Mouse (Mus musculus) myocyte (in vitro differentiated cells): ENCODE data around the gene Agpat3. TPM values are rescaled to one million over a fixed set of nuclear protein-coding genes. Genes with fewer than 3 reads are reported as not detected.

ENCODE experiments used
- H3K27me3 ChIP-seq: one replicate; pipeline ENCODE4 v1.6.1; 2011; ENCODE audit not compliant: control insufficient read depth, insufficient read depth, insufficient read length
- H3K36me3 ChIP-seq: one replicate; pipeline ENCODE4 v1.6.1; 2011; ENCODE audit not compliant: control insufficient read depth, insufficient read depth
- H3K4me2 ChIP-seq: one replicate; pipeline ENCODE4 v1.6.1; 2011; ENCODE audit warnings: low read depth, control low read depth
- H3K4me3 ChIP-seq: one replicate; pipeline ENCODE4 v1.5.1; 2011; ENCODE audit warnings: mild to moderate bottlenecking, control low read depth, moderate library complexity
- H3K79me2 ChIP-seq: one replicate; pipeline ENCODE4 v1.6.1; 2011; ENCODE audit not compliant: control insufficient read depth, insufficient read depth
- H3ac ChIP-seq: one replicate; pipeline ENCODE4 v1.6.1; 2011; ENCODE audit not compliant: control insufficient read depth, insufficient read length
- CEBPB ChIP-seq: IDR thresholded peaks from 2 replicates; pipeline ENCODE4 v1.6.1; 2011; ENCODE audit warnings: mild to moderate bottlenecking, moderate library complexity; ENCODE audit not compliant: poor library complexity, insufficient read depth, severe bottlenecking
- E2F4 ChIP-seq: IDR thresholded peaks from one replicate; pipeline ENCODE4 v1.6.1; 2011; ENCODE audit warnings: mild to moderate bottlenecking, control low read depth, moderate library complexity; ENCODE audit not compliant: insufficient read depth
- MAX ChIP-seq: IDR thresholded peaks from one replicate; pipeline ENCODE4 v1.6.1; 2011; ENCODE audit warnings: low read depth, mild to moderate bottlenecking, control low read depth
- MYOD1 ChIP-seq, 3 experiments: IDR thresholded peaks; one replicate each; pipeline ENCODE4 v1.6.1; 2011; ENCODE audit warnings: control low read depth in 2 of 3, low read depth in 2 of 3, mild to moderate bottlenecking in 2 of 3, moderate library complexity in 1 of 3; ENCODE audit not compliant: insufficient read length in 2 of 3, control insufficient read depth in 1 of 3
- MYOG ChIP-seq, 3 experiments: IDR thresholded peaks; one replicate each; pipeline ENCODE4 v1.6.1; 2011; ENCODE audit warnings: control low read depth in 2 of 3, low read depth in 2 of 3, mild to moderate bottlenecking in 2 of 3; ENCODE audit not compliant: insufficient read length in 2 of 3, control insufficient read depth in 1 of 3, insufficient read depth in 1 of 3
- POLR2A ChIP-seq: IDR thresholded peaks from one replicate; pipeline ENCODE4 v1.6.1; 2011; ENCODE audit warnings: low read depth, mild to moderate bottlenecking, control low read depth, moderate library complexity; ENCODE audit not compliant: insufficient read length
- POLR2AphosphoS2 ChIP-seq: IDR thresholded peaks from one replicate; pipeline ENCODE4 v1.6.1; 2011; ENCODE audit warnings: low read depth, control low read depth; ENCODE audit not compliant: insufficient read length
- REST ChIP-seq: IDR thresholded peaks from one replicate; pipeline ENCODE4 v1.6.1; 2011; ENCODE audit warnings: mild to moderate bottlenecking, control low read depth, moderate library complexity; ENCODE audit not compliant: insufficient read depth, insufficient read length
- SRF ChIP-seq: IDR thresholded peaks from one replicate; pipeline ENCODE4 v1.6.1; 2011; ENCODE audit warnings: low read depth; ENCODE audit not compliant: control insufficient read depth, insufficient read length
- TCF12 ChIP-seq: IDR thresholded peaks from one replicate; pipeline ENCODE4 v1.6.1; 2011; ENCODE audit warnings: mild to moderate bottlenecking, control low read depth; ENCODE audit not compliant: poor library complexity, insufficient read depth, severe bottlenecking
- TCF3 ChIP-seq: IDR thresholded peaks from one replicate; pipeline ENCODE4 v1.6.1; 2011; ENCODE audit warnings: low read depth, control low read depth; ENCODE audit not compliant: insufficient read length
- USF1 ChIP-seq: IDR thresholded peaks from one replicate; pipeline ENCODE4 v1.6.1; 2011; ENCODE audit warnings: low read depth, mild to moderate bottlenecking, control low read depth, moderate library complexity
- polyA plus RNA-seq: library from polyadenylated mRNA; unstranded; fragments of >200 nt; fragmentation: generic; extraction: Trizol; gene quantifications from one replicate; pipeline ENCODE4 v1.2.1, GENCODE M21; 2012; ENCODE audit warnings: missing spikeins

Agpat3 gene
- polyA plus RNA-seq, 1 experiment: 183 TPM

DNA sequence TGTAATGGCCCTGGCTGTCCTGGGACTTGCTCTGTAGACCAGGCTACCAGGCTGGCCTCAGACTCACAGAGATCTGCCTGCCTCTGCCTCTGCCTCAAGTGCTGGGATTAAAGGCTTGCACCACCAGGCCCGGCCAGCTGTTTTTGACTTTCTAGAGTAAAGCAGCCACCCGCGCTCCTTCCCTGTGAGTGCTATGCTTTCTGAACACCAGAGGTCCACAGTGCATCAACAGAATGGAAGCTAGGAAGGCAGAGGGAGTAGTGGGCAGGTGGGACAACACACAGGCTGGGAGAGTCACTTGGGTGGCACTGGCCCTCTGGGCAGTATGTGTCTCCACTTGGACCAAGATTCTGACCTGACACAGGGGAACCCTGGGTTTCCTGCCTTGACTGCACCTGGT lies 43.1 kb upstream of the Agpat3 start:
- H3K4me2 ChIP-seq: no peak overlapping the region

DNA sequence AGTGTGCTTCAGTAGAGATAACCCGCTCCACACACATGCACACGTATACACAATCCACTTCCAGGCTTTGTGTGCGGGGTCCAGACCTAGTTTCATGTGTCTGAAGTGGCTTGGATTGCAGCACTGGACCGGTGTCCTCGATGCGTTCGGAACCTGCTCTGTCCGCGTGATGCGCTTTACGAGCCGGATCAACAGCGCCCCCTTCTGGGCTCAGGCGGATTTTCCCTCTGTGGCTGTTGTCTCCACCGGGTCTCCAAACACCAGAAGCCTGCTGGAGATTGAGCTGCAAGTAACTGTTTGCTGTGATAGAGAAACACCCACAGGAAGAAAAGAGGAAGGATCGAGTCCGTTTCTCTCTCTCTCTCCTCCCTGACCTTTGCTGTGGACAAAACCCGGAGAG lies 39.8 kb upstream of the Agpat3 start:
- Histone ChIP-seq H3K27me3 (peaks cover 16% of the 10 kb centered on the region), H3K4me2 (peak overlapping the region; percentile 48)
- TF ChIP-seq USF1: no peak
- no peak for TF ChIP-seq TCF3
- no peak for TF ChIP-seq SRF
- TF ChIP-seq MAX: no peak
- TF ChIP-seq POLR2AphosphoS2: no peak
- no peak for TF ChIP-seq TCF12
- no peak for TF ChIP-seq MYOD1 (IDR thresholded peaks at IDR 0.05; ENCODE audit: control insufficient read depth in 1 of 3, insufficient read length in 2 of 3, low read depth in 2 of 3)
- TF ChIP-seq E2F4: no peak
- TF ChIP-seq REST: no peak
- no peak for TF ChIP-seq MYOG (IDR thresholded peaks at IDR 0.05; ENCODE audit: control insufficient read depth in 1 of 3, insufficient read depth in 1 of 3, insufficient read length in 2 of 3, low read depth in 2 of 3)
- TF ChIP-seq CEBPB: no peak
- TF ChIP-seq POLR2A: no peak

More for the DNA sequence above, 43.1 kb upstream of the Agpat3 start:
- H3K36me3 ChIP-seq: no peaks in the 10 kb centered on the region
- H3K4me3 ChIP-seq: no peak overlapping the region
- H3K79me2 ChIP-seq: no peaks in the 10 kb centered on the region
- TF ChIP-seq MYOG (IDR thresholded peaks at IDR 0.05; ENCODE audit: control insufficient read depth in 1 of 3, insufficient read depth in 1 of 3, insufficient read length in 2 of 3, low read depth in 2 of 3) (no peak), CEBPB (no peak), MAX (no peak), SRF (no peak), TCF12 (no peak), REST (no peak), MYOD1 (IDR thresholded peaks at IDR 0.05; ENCODE audit: control insufficient read depth in 1 of 3, insufficient read length in 2 of 3, low read depth in 2 of 3) (no peak), POLR2AphosphoS2 (no peak), USF1 (no peak), TCF3 (no peak), POLR2A (no peak), E2F4 (no peak)
- no peak overlapping the region for H3ac ChIP-seq
- H3K27me3 ChIP-seq: no peaks in the 10 kb centered on the region

DNA sequence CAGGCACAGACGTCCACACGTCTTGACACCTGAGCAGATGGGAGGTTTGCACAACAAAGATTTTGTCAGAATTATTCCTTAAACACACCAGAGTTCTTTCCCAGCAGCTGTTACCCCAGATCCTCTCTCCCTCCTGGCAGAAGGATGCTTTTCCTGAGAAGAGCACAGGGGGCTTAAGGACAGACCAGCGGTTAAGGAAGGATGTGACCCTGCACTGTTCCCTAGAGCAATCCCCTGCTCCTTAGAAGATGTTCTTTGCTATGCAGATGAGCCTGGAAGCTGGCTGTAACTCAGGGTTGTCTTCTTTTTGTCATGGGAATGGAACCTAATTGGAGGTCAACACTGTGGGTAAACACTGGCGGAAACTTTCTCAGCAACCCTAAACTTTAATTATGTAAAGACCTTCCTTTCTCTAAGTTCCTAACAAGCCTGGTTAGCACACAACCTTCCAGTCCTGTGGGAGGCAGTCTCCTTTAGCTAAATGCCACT lies 38.7 kb upstream of the Agpat3 start:
- TF ChIP-seq REST (no peak), MYOD1 (IDR thresholded peaks at IDR 0.05; ENCODE audit: control insufficient read depth in 1 of 3, insufficient read length in 2 of 3, low read depth in 2 of 3) (no peak), POLR2A (no peak), USF1 (no peak), CEBPB (no peak), E2F4 (no peak), MYOG (IDR thresholded peaks at IDR 0.05; ENCODE audit: control insufficient read depth in 1 of 3, insufficient read depth in 1 of 3, insufficient read length in 2 of 3, low read depth in 2 of 3) (no peak), MAX (no peak)
- H3K27me3 ChIP-seq: peaks cover 16% of the 10 kb centered on the region
- no peak overlapping the region for H3K4me3 ChIP-seq

More for the DNA sequence above, 39.8 kb upstream of the Agpat3 start:
- no peaks in the 10 kb centered on the region for H3K79me2 ChIP-seq
- H3ac ChIP-seq: no peak overlapping the region
- no peaks in the 10 kb centered on the region for H3K36me3 ChIP-seq
- H3K4me3 ChIP-seq: no peak overlapping the region

DNA sequence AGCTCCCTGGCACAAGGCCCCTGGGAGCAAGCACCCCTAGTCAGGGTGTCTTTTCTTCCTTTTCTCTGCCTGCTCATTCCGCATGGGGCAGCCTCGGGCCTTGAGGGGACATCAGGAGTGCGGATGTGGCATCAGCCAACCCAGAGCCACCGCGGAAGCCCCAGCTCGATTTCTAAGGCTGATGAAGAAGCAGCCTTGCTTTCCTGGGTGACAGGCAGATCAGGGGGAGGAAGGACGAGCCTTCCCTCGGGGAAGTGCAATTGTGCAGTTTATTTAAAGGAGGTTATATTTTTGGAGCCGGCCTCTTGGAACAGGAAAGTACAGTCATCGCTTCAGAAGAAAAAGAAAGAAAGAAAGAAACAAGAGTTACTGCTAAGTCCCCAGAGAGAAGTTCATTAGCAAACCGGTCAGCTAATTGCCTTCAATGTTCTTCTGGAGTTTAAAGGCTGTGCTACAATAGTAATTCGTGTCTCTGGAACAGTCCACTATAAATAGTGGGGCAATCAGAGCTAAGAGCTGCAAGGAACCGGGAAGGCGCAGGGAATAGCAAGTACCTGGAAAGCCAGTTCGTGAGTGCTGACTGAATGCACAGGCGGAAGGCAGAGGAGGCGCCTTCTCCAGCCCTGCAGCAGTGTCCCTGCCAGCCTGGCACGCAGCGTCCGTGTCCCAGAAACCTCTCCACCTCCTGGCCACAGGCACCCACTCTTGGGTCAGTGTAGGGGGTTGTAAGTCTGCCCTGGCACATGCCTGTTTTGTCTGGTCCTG lies 36.1 kb upstream of the Agpat3 start:
- Histone ChIP-seq H3K36me3 (no peaks in the 10 kb centered on the region), H3ac (no peak overlapping the region), H3K79me2 (no peaks in the 10 kb centered on the region), H3K4me2 (peak overlapping the region; percentile 34), H3K4me3 (no peak overlapping the region), H3K27me3 (peaks cover 25% of the 10 kb centered on the region)
- TF ChIP-seq POLR2AphosphoS2 (no peak), CEBPB (no peak), POLR2A (no peak), USF1 (no peak), SRF (no peak), TCF3 (no peak), MYOD1 (IDR thresholded peaks at IDR 0.05; ENCODE audit: control insufficient read depth in 1 of 3, insufficient read length in 2 of 3, low read depth in 2 of 3) (no peak), MAX (no peak), REST (no peak), E2F4 (no peak), MYOG (IDR thresholded peaks at IDR 0.05; ENCODE audit: control insufficient read depth in 1 of 3, insufficient read depth in 1 of 3, insufficient read length in 2 of 3, low read depth in 2 of 3) (no peak), TCF12 (no peak)

More for the DNA sequence above, 38.7 kb upstream of the Agpat3 start:
- no peaks in the 10 kb centered on the region for H3K79me2 ChIP-seq
- H3K4me2 ChIP-seq: no peak overlapping the region
- H3K36me3 ChIP-seq: no peaks in the 10 kb centered on the region
- H3ac ChIP-seq: no peak overlapping the region
